Mouse (Mus musculus) G1E (cell line): ENCODE results near the gene Pknox2.

Source experiments
- CTCF ChIP-seq: IDR thresholded peaks from 2 replicates; pipeline ENCODE4 v1.5.1; 2012; ENCODE audit warnings: low read depth, low read length, inconsistent platforms, mixed read lengths
- GATA1 ChIP-seq: IDR thresholded peaks from 2 replicates; pipeline ENCODE4 v1.6.1; 2012; ENCODE audit warnings: borderline replicate concordance, low read length, inconsistent platforms, mixed read lengths
- GATA2 ChIP-seq: IDR thresholded peaks from 2 replicates; pipeline ENCODE4 v1.6.1; 2012; ENCODE audit warnings: low read depth, low read length, inconsistent platforms, borderline replicate concordance
- POLR2AphosphoS5 ChIP-seq: IDR thresholded peaks from 2 replicates; pipeline ENCODE4 v1.6.1; 2012; ENCODE audit warnings: low read depth, low read length, inconsistent platforms; ENCODE audit not compliant: insufficient replicate concordance
- TAL1 ChIP-seq: conservative IDR thresholded peaks from 2 replicates; pipeline ENCODE4 v1.6.1; 2012; ENCODE audit warnings: low read depth, low read length, inconsistent platforms, mixed read lengths

GRCm38 (mm10) chr9:36862576-36862975, 284.6 kb downstream of the Pknox2 start:
- no peak for TF ChIP-seq CTCF
- TF ChIP-seq GATA1, result no peak
- no peak for TF ChIP-seq TAL1
- no peak for TF ChIP-seq POLR2AphosphoS5
- no peak for TF ChIP-seq GATA2
